Mouse (Mus musculus) spleen, adult 2 months (tissue): ENCODE measurements around the gene Ngp. TPM values are rescaled to one million over a fixed set of nuclear protein-coding genes. Genes with fewer than 3 reads are reported as not detected.

Experiments used
- DNase-seq, 2 experiments: peaks; one replicate each; pipeline versions ENCODE4 v3.0.0 to v3.0.0-alpha.2; 2012 to 2021; ENCODE audit warnings: low spot score in 2 of 2, low read depth in 1 of 2
- H3K27ac ChIP-seq: fragments of 200-500 bp; 2 replicates; pipeline ENCODE4 v1.5.1; 2012; ENCODE audit warnings: low read length, inconsistent platforms; ENCODE audit not compliant: insufficient read depth
- H3K27me3 ChIP-seq: fragments of 200-500 bp; 2 replicates; pipeline ENCODE4 v1.6.1; 2012; ENCODE audit warnings: mild to moderate bottlenecking, moderate library complexity, low read length, inconsistent platforms; ENCODE audit not compliant: control insufficient read depth, insufficient read depth
- H3K36me3 ChIP-seq: fragments of 200-500 bp; 2 replicates; pipeline ENCODE4 v1.6.1; 2012; ENCODE audit warnings: mild to moderate bottlenecking, low read length, inconsistent platforms; ENCODE audit not compliant: control insufficient read depth, insufficient read depth
- H3K4me1 ChIP-seq: fragments of 200-500 bp; 2 replicates; pipeline ENCODE4 v1.6.1; 2011; ENCODE audit warnings: inconsistent platforms; ENCODE audit not compliant: control insufficient read depth, insufficient read depth, insufficient read length
- H3K4me3 ChIP-seq: fragments of 200-500 bp; 2 replicates; pipeline ENCODE4 v1.5.1; 2011; ENCODE audit warnings: mild to moderate bottlenecking, inconsistent platforms; ENCODE audit not compliant: insufficient read depth, insufficient read length; ENCODE audit errors: extremely low read depth
- CTCF ChIP-seq: fragments of 200-500 bp; IDR thresholded peaks from 2 replicates; pipeline ENCODE4 v1.5.1; 2011; ENCODE audit warnings: mild to moderate bottlenecking, inconsistent platforms; ENCODE audit not compliant: insufficient read depth, insufficient read length, insufficient replicate concordance; ENCODE audit errors: extremely low read depth
- POLR2A ChIP-seq: fragments of 200-500 bp; IDR thresholded peaks from 2 replicates; pipeline ENCODE4 v1.6.1; 2011; ENCODE audit warnings: low read depth, low read length, inconsistent platforms
- WGBS: fragments of 180-500 bp; shearing (Covaris S2); methylation state at CpG from one replicate; pipeline ENCODE4 v1.1.7; 2018; 5-methylcytosine and 5-hydroxymethylcytosine counted together
- polyA plus RNA-seq: library from polyadenylated mRNA; depleted of rRNA; stranded (reverse); fragments of >200 nt; gene quantifications from 2 replicates; pipeline ENCODE4 v1.2.3, GENCODE M21; 2012

Ngp gene
- polyA plus RNA-seq, 1 experiment: 71.8 TPM

DNA sequence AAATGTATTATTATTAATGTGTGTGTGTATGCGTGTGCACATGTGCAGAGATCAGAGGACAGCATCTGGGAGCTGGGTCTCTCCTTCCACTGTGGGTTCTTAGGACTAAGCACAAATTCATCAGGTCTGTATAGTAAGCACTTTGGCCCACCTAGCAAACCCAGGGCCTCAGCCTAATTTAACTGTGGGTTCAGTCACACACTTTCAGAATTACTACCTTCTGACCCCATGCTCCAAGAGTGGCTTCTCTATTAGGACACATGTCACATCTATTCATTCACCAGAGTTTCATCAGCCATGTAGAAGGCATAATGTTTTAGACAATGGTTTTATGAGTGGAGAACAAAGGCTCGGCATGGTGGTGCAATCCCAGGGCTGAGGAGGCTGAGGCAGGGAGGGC is 13.5 kb downstream of the Ngp start:
- WGBS: 93% methylated on average over 2 of the region's 2 CpGs
- Histone ChIP-seq H3K36me3 (peaks cover 42% of the 10 kb centered on the region), H3K27ac (no peak overlapping the region), H3K4me3 (no peak overlapping the region), H3K27me3 (no peaks in the 10 kb centered on the region), H3K4me1 (no peaks in the 10 kb centered on the region)
- DNase-seq: no peak
- TF ChIP-seq CTCF (no peak), POLR2A (no peak)

DNA sequence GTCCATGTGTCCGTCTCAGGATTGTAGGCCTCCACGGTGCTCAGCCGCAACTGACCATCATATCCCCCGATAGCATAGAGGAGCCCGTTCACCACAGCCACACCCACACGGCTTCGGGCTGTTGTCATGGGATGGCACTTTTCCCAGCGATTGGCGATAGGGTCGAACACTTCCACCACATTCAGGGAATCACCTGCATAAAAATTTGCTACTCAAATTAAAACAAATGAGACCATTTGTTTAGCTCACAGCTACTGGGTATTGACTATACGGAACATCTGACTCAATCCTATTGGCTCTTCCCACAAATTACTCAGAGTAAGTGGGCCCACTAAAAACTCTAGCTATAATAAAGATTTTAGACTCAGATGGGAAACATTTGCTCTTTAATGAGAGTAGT is 16.5 kb downstream of the Ngp start:
- 96% methylated on average over 11 of the region's 11 CpGs for WGBS
- Histone ChIP-seq H3K27me3 (no peaks in the 10 kb centered on the region), H3K4me3 (no peak overlapping the region), H3K36me3 (peaks cover 28% of the 10 kb centered on the region), H3K4me1 (no peaks in the 10 kb centered on the region), H3K27ac (no peak overlapping the region)
- DNase-seq: no peak
- TF ChIP-seq POLR2A (no peak), CTCF (no peak)

DNA sequence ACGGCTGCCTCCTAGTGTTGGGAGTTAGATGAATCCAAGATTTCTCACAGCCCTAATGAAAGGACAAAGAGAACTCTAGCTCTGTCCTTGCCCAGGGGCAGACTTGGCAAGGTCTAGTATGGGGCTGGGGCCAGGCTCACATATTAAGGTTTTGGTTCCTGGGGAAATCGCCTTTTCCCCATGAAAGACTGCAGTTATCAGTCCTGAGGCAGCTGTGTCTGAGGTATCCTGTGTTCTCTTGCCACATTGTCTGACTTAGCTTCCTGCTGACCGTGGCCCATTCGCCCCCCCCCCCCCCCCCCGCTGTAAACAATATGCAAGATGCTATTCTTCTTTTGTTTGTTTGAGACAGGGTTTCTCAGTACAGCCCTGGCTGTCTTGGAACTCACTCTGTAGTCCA is 20.5 kb downstream of the Ngp start:
- Histone ChIP-seq H3K27ac (no peak overlapping the region), H3K36me3 (peaks cover 14% of the 10 kb centered on the region), H3K27me3 (no peaks in the 10 kb centered on the region), H3K4me1 (no peaks in the 10 kb centered on the region), H3K4me3 (no peak overlapping the region)
- WGBS: 44% methylated on average over 4 of the region's 5 CpGs
- DNase-seq: no peak
- TF ChIP-seq CTCF: no peak
- TF ChIP-seq POLR2A: no peak

DNA sequence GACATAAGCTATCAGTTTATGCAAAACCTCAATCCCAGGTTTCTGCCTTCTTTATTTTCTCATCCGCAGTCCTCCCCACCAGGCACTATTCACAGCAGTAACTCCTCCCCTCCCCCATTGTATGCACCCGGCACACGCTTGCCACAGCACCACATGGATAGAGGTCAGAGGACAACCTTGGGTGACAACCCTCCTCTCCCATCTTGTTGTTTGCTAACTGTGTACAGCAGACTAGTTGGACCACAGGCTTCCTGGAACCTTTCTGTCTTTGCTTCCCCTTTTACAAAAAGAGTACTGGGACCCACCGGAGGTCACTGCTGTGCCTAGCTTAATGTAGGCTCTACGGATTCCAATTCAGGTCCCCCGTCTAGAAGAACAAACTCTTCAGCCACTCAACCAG is 21.0 kb downstream of the Ngp start:
- H3K27ac ChIP-seq: no peak overlapping the region
- TF ChIP-seq POLR2A (no peak), CTCF (no peak)

DNA sequence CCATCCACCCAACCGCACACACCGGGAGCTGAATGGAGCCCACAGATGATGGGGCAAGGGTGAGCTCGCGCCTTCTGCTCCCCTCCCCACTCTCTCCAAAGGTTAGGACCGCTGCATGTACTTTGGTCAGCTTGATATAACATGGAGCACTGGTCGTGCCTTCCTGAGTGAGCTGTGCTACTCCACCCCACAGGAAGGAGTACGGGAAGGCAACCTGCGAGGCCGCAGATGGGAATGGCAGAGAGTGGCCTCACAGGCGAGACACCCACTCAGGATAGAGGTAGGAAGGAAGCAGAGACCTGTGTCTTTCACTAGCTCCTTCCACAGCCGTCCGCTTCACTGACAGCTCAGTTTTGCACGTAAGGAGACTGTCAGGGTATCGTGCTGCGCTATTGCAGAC is 28.8 kb downstream of the Ngp start:
- Histone ChIP-seq H3K4me3 (no peak overlapping the region), H3K27ac (no peak overlapping the region), H3K36me3 (peaks cover 5% of the 10 kb centered on the region; the same call in 1 of the 2 replicates), H3K27me3 (no peaks in the 10 kb centered on the region), H3K4me1 (peaks cover 4% of the 10 kb centered on the region; the same call in 1 of the 2 replicates)
- 86% methylated on average over 15 of the region's 15 CpGs for WGBS
- TF ChIP-seq CTCF (no peak), POLR2A (no peak)
- no peak for DNase-seq

More for the DNA sequence above, 21.0 kb downstream of the Ngp start:
- H3K4me3 ChIP-seq: no peak overlapping the region
- H3K36me3 ChIP-seq: peaks cover 13% of the 10 kb centered on the region
- WGBS: 45% methylated on average over 6 of the region's 6 CpGs
- DNase-seq: no peak
- H3K27me3 ChIP-seq: no peaks in the 10 kb centered on the region
- H3K4me1 ChIP-seq: no peaks in the 10 kb centered on the region

DNA sequence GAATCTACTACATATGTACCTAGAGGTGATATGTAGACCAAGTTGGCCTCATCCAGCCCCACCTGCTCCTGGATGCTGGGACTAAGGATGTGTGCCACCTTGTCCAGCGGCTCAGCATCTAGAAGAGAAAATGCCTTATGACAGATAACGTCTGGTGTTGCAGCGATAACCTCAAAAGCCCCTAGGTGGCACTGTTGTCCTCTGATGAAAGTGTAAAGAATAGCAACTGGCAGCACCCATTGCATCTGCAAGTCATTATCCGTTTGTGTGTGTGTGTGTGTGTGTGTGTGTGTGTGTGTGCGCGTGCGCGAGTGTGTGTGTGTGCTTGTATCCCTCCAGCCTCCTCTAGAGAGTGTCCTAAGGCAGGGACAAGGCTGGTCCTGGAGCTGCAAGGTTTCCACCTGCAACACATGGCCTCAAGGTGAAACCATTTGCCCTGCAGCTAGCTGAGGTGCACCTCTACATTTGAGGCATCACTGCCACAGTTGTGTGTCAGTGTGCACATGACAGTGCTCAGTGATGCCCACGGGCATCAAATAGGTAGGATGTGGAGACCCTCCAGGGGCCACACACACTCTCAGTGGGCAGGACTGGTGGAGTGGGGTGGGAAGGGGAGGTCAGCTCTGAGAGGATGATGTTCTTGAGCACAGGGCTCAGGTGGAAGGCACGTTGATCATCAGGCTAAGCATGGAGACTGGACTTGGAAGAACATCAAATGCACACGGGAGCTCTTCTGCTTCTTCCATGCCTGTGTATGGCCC is 29.5 kb downstream of the Ngp start:
- no peak overlapping the region for H3K27ac ChIP-seq
- WGBS: 21% methylated on average over 11 of the region's 11 CpGs
- no peaks in the 10 kb centered on the region for H3K27me3 ChIP-seq
- DNase-seq: peak; percentile 70 to 75
- H3K36me3 ChIP-seq: peaks cover 5% of the 10 kb centered on the region; the same call in 1 of the 2 replicates
- peaks cover 4% of the 10 kb centered on the region; the same call in 1 of the 2 replicates for H3K4me1 ChIP-seq
- H3K4me3 ChIP-seq: no peak overlapping the region
- TF ChIP-seq POLR2A (no peak), CTCF (peak; percentile 61; the same call in 1 of the 2 replicates)

DNA sequence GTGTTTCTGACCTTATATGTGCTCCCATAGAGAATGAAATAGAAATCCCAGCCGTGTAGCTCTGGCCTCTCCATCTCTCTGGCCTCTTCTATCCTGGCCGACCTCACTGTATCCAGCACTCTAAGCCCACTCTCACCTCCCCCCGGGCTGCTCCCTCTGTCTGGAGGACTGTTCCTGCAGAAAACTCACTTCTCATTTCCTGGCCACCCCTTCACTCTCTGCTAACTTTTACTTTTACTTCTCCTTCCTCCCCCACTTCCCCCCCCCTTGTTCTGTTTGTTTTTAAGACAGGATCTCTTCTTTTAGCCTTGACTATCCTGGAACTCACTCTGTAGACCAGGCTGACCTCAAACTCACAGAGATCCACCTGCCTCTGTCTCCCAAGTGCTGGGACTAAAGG is 33.0 kb downstream of the Ngp start:
- DNase-seq: no peak
- peaks cover 5% of the 10 kb centered on the region; the same call in 1 of the 2 replicates for H3K36me3 ChIP-seq
- TF ChIP-seq CTCF (no peak), POLR2A (no peak)
- no peaks in the 10 kb centered on the region for H3K27me3 ChIP-seq
- peaks cover 12% of the 10 kb centered on the region; the same call in 1 of the 2 replicates for H3K4me1 ChIP-seq
- H3K27ac ChIP-seq: peak overlapping the region; percentile 77
- 0 out of 2 replicates have a peak overlapping the region, but pooled peaks have one; percentile 23 for H3K4me3 ChIP-seq
- WGBS: 15% methylated on average over 3 of the region's 3 CpGs
